Mouse (Mus musculus): ENCODE data around the gene Gm20661.

- TF ChIP-seq POLR2A (IDR thresholded peaks at IDR 0.05; ENCODE audit: borderline replicate concordance, extremely low read depth, low read depth, low read length) (no peak), CTCF (IDR thresholded peaks at IDR 0.05; ENCODE audit: insufficient read depth, low read length) (no peak)
Measured at GRCm38 (mm10) chr9:107974491-107975171, 8.2 kb upstream of the Gm20661 start.
